Mouse (Mus musculus): ENCODE measurements around the gene Nr1h4. TPM values are rescaled to one million over a fixed set of nuclear protein-coding genes. Genes with fewer than 3 reads are reported as not detected.

Gene Nr1h4
- polyA plus RNA-seq, 1 experiment from 2014 or later, result 117 TPM

- no peak for ATAC-seq
- H3K36me3 ChIP-seq (ENCODE audit: control insufficient read depth, insufficient read depth), result no peaks in the 10 kb centered on the region
- peaks cover 11% of the 10 kb centered on the region for H3K4me1 ChIP-seq (replicated peaks; ENCODE audit: control insufficient read depth, insufficient read depth, low read length)
- 0 out of 2 replicates have a peak overlapping the region, but pooled peaks have one; percentile 59 for H3K4me2 ChIP-seq (replicated peaks; ENCODE audit: low read depth)
- no peaks in the 10 kb centered on the region for H3K9me3 ChIP-seq (ENCODE audit: control insufficient read depth)
- 58% methylated on average over 5 of the region's 5 CpGs for WGBS
- no peaks in the 10 kb centered on the region for H3K27me3 ChIP-seq (replicated peaks; ENCODE audit: control insufficient read depth, insufficient read depth, low read length)
- no peak overlapping the region for H3K9ac ChIP-seq (ENCODE audit: low read depth, low read length)
- no peak for TF ChIP-seq CTCF (IDR thresholded peaks at IDR 0.05; ENCODE audit: low read depth)
- H3K27ac ChIP-seq (ENCODE audit: low read depth, low read length), result no peak overlapping the region
- no peak overlapping the region for H3K4me3 ChIP-seq (ENCODE audit: low read depth, low read length)
Measured at GRCm38 (mm10) chr10:89531194-89531634, 2.2 kb downstream of the Nr1h4 start.

- no peaks in the 10 kb centered on the region for H3K9me3 ChIP-seq (ENCODE audit: control insufficient read depth)
Measured at GRCm38 (mm10) chr10:89527054-89527453, 6.3 kb downstream of the Nr1h4 start.

GRCm38 (mm10) chr10:89525823-89526222, 7.6 kb downstream of the Nr1h4 start:
- no peak overlapping the region for H3K4me3 ChIP-seq (ENCODE audit: low read depth, low read length)
- H3K9ac ChIP-seq (ENCODE audit: low read depth, low read length), result no peak overlapping the region
- no peaks in the 10 kb centered on the region for H3K9me3 ChIP-seq (ENCODE audit: control insufficient read depth)
- H3K36me3 ChIP-seq (ENCODE audit: control insufficient read depth, insufficient read depth), result no peaks in the 10 kb centered on the region
- no peak overlapping the region for H3K27ac ChIP-seq (ENCODE audit: low read depth, low read length)
- no peak for TF ChIP-seq CTCF (IDR thresholded peaks at IDR 0.05; ENCODE audit: low read depth)
- 58% methylated on average over 2 of the region's 2 CpGs for WGBS
- H3K4me1 ChIP-seq (replicated peaks; ENCODE audit: control insufficient read depth, insufficient read depth, low read length), result no peaks in the 10 kb centered on the region
- ATAC-seq, result no peak
- no peaks in the 10 kb centered on the region for H3K27me3 ChIP-seq (replicated peaks; ENCODE audit: control insufficient read depth, insufficient read depth, low read length)
- no peak overlapping the region for H3K4me2 ChIP-seq (replicated peaks; ENCODE audit: low read depth)

More at GRCm38 (mm10) chr10:89527054-89527453, 6.3 kb downstream of the Nr1h4 start:
- Histone ChIP-seq H3K9ac (ENCODE audit: low read depth, low read length) (no peak overlapping the region), H3K4me3 (ENCODE audit: low read depth, low read length) (no peak overlapping the region), H3K36me3 (ENCODE audit: control insufficient read depth, insufficient read depth) (no peaks in the 10 kb centered on the region), H3K4me1 (replicated peaks; ENCODE audit: control insufficient read depth, insufficient read depth, low read length) (no peaks in the 10 kb centered on the region), H3K27me3 (replicated peaks; ENCODE audit: control insufficient read depth, insufficient read depth, low read length) (no peaks in the 10 kb centered on the region), H3K27ac (ENCODE audit: low read depth, low read length) (no peak overlapping the region), H3K4me2 (replicated peaks; ENCODE audit: low read depth) (no peak overlapping the region; the same call in 1 of the 2 replicates)
- no peak for TF ChIP-seq CTCF (IDR thresholded peaks at IDR 0.05; ENCODE audit: low read depth)
- ATAC-seq, result peak; percentile 72
- 36% methylated on average over 5 of the region's 5 CpGs for WGBS

- Histone ChIP-seq H3K9ac (ENCODE audit: low read depth, low read length) (no peak overlapping the region), H3K4me2 (replicated peaks; ENCODE audit: low read depth) (no peak overlapping the region), H3K4me1 (replicated peaks; ENCODE audit: control insufficient read depth, insufficient read depth, low read length) (no peaks in the 10 kb centered on the region), H3K27me3 (replicated peaks; ENCODE audit: control insufficient read depth, insufficient read depth, low read length) (no peaks in the 10 kb centered on the region), H3K36me3 (ENCODE audit: control insufficient read depth, insufficient read depth) (no peaks in the 10 kb centered on the region), H3K9me3 (ENCODE audit: control insufficient read depth) (no peaks in the 10 kb centered on the region), H3K27ac (ENCODE audit: low read depth, low read length) (peak overlapping the region; percentile 21; the same call in 1 of the 2 replicates), H3K4me3 (ENCODE audit: low read depth, low read length) (no peak overlapping the region)
- peak; percentile 73 for ATAC-seq
- WGBS, result 37% methylated on average over 7 of the region's 7 CpGs
- no peak for TF ChIP-seq CTCF (IDR thresholded peaks at IDR 0.05; ENCODE audit: low read depth)
Measured at GRCm38 (mm10) chr10:89522481-89522880, 10.9 kb downstream of the Nr1h4 start.

GRCm38 (mm10) chr10:89521790-89522431, 11.5 kb downstream of the Nr1h4 start:
- no peaks in the 10 kb centered on the region for H3K27me3 ChIP-seq (replicated peaks; ENCODE audit: control insufficient read depth, insufficient read depth, low read length)
- no peak overlapping the region for H3K9ac ChIP-seq (ENCODE audit: low read depth, low read length)
- H3K27ac ChIP-seq (ENCODE audit: low read depth, low read length), result peak overlapping the region; percentile 21
- 42% methylated on average over 9 of the region's 9 CpGs for WGBS
- ATAC-seq, result peak; percentile 72
- no peaks in the 10 kb centered on the region for H3K36me3 ChIP-seq (ENCODE audit: control insufficient read depth, insufficient read depth)
- H3K4me3 ChIP-seq (ENCODE audit: low read depth, low read length), result no peak overlapping the region
- no peaks in the 10 kb centered on the region for H3K4me1 ChIP-seq (replicated peaks; ENCODE audit: control insufficient read depth, insufficient read depth, low read length)
- no peaks in the 10 kb centered on the region for H3K9me3 ChIP-seq (ENCODE audit: control insufficient read depth)
- H3K4me2 ChIP-seq (replicated peaks; ENCODE audit: low read depth), result no peak overlapping the region
- no peak for TF ChIP-seq CTCF (IDR thresholded peaks at IDR 0.05; ENCODE audit: low read depth)

GRCm38 (mm10) chr10:89520381-89520780, 13.0 kb downstream of the Nr1h4 start:
- 93% methylated on average over 4 of the region's 4 CpGs for WGBS
- no peak for ATAC-seq
- H3K36me3 ChIP-seq (ENCODE audit: control insufficient read depth, insufficient read depth), result no peaks in the 10 kb centered on the region

More at GRCm38 (mm10) chr10:89520381-89520780, 13.0 kb downstream of the Nr1h4 start:
- Histone ChIP-seq H3K4me2 (replicated peaks; ENCODE audit: low read depth) (no peak overlapping the region), H3K4me3 (ENCODE audit: low read depth, low read length) (no peak overlapping the region), H3K4me1 (replicated peaks; ENCODE audit: control insufficient read depth, insufficient read depth, low read length) (no peaks in the 10 kb centered on the region), H3K27me3 (replicated peaks; ENCODE audit: control insufficient read depth, insufficient read depth, low read length) (no peaks in the 10 kb centered on the region), H3K9me3 (ENCODE audit: control insufficient read depth) (no peaks in the 10 kb centered on the region), H3K27ac (ENCODE audit: low read depth, low read length) (no peak overlapping the region), H3K9ac (ENCODE audit: low read depth, low read length) (no peak overlapping the region)
- TF ChIP-seq CTCF (IDR thresholded peaks at IDR 0.05; ENCODE audit: low read depth), result no peak

Data from intestine, postnatal 0 days (tissue).